Mouse (Mus musculus): ENCODE data around the gene Exoc7.

DNA sequence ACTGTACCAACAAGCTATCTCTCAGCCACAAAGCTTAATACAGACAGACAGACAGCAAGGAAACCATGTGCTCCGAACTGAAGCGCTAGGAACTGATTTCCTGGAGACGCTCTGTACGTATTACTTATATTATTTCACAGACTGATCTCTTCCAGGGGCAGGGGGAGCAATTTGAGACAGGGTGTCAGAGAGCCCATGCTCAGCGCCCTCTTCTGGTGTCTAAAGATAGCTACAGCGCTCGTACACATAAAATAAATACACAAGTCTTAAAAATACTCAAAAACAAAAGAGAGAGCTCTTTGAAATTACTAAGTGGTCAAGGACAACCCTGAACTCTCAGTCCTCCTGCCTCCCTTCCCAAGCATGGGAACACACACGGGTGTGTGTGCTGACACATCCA, 39.4 kb downstream of the Exoc7 start:
- TF ChIP-seq ZC3H11A (IDR thresholded peaks at IDR 0.05; ENCODE audit: borderline replicate concordance, low read depth, low read length), result no peak
- TF ChIP-seq ZNF384 (IDR thresholded peaks at IDR 0.05; ENCODE audit: low read depth, low read length), result no peak
- no peak for TF ChIP-seq MAFK (IDR thresholded peaks at IDR 0.05; ENCODE audit: insufficient read depth, low read depth, low read length)
